Mouse (Mus musculus) intestine, embryonic 15.5 days (tissue): ENCODE measurements around the gene Pak1. TPM values are rescaled to one million over a fixed set of nuclear protein-coding genes. Genes with fewer than 3 reads are reported as not detected.

Experiments used
- ATAC-seq: fragments of 200-750 bp; cut with Nextera tagmentation; 2 replicates; pipeline ENCODE4 v1.8.0; 2017; ENCODE audit warnings: moderate TSS enrichment, moderate library complexity
- H3K27ac ChIP-seq: fragments of 300-500 bp; sonication (generic); 2 replicates; pipeline ENCODE4 v1.5.1; 2015; ENCODE audit warnings: mild to moderate bottlenecking, inconsistent platforms
- H3K27me3 ChIP-seq: fragments of 300-500 bp; sonication (generic); replicated peaks from 2 replicates; pipeline ENCODE4 v1.6.1; 2015; ENCODE audit warnings: inconsistent platforms
- H3K36me3 ChIP-seq: fragments of 300-500 bp; sonication (generic); 2 replicates; pipeline ENCODE4 v1.6.1; 2015; ENCODE audit warnings: inconsistent platforms
- H3K4me1 ChIP-seq: fragments of 300-500 bp; sonication (generic); replicated peaks from 2 replicates; pipeline ENCODE4 v1.6.1; 2015; ENCODE audit warnings: inconsistent platforms
- H3K4me2 ChIP-seq: fragments of 300-500 bp; sonication (generic); replicated peaks from 2 replicates; pipeline ENCODE4 v1.6.1; 2015; ENCODE audit warnings: mild to moderate bottlenecking, inconsistent platforms
- H3K4me3 ChIP-seq: fragments of 300-500 bp; sonication (generic); replicated peaks from 2 replicates; pipeline ENCODE4 v1.5.1; 2015; ENCODE audit warnings: inconsistent platforms
- H3K9ac ChIP-seq: fragments of 300-500 bp; sonication (generic); 2 replicates; pipeline ENCODE4 v1.6.1; 2015; ENCODE audit warnings: inconsistent platforms
- H3K9me3 ChIP-seq: fragments of 300-500 bp; sonication (generic); 2 replicates; pipeline ENCODE4 v1.6.1; 2016; ENCODE audit warnings: inconsistent platforms
- WGBS: fragments of 180-500 bp; shearing (Covaris S2); methylation state at CpG from one replicate; pipeline ENCODE4 v1.1.7; 2015; 5-methylcytosine and 5-hydroxymethylcytosine counted together
- polyA plus RNA-seq: library from polyadenylated mRNA; unstranded; fragments of >200 nt; fragmentation: Nextera tagmentation; extraction: Ambion mirVana; gene quantifications from 2 replicates; pipeline ENCODE4 v1.2.1, GENCODE M21; 2015

Gene Pak1
- polyA plus RNA-seq, 1 experiment from 2014 or later = 32.7 TPM

GRCm38 (mm10) chr7:97872396-97872795 is 84.1 kb downstream of the Pak1 start:
- Histone ChIP-seq H3K36me3 (no peaks in the 10 kb centered on the region), H3K9me3 (no peaks in the 10 kb centered on the region), H3K9ac (no peak overlapping the region), H3K27ac (no peak overlapping the region), H3K4me3 (no peak overlapping the region), H3K4me1 (no peaks in the 10 kb centered on the region), H3K4me2 (no peak overlapping the region), H3K27me3 (no peaks in the 10 kb centered on the region)
- WGBS = 89% methylated on average over 4 of the region's 4 CpGs
- ATAC-seq = no peak

GRCm38 (mm10) chr7:97873317-97873716 is 85.0 kb downstream of the Pak1 start:
- H3K9me3 ChIP-seq = no peaks in the 10 kb centered on the region
- no peaks in the 10 kb centered on the region for H3K4me1 ChIP-seq
- no peak overlapping the region for H3K4me2 ChIP-seq
- no peak overlapping the region for H3K4me3 ChIP-seq
- no peaks in the 10 kb centered on the region for H3K27me3 ChIP-seq
- H3K9ac ChIP-seq = no peak overlapping the region
- no peaks in the 10 kb centered on the region for H3K36me3 ChIP-seq
- H3K27ac ChIP-seq = no peak overlapping the region
- ATAC-seq = no peak

DNA sequence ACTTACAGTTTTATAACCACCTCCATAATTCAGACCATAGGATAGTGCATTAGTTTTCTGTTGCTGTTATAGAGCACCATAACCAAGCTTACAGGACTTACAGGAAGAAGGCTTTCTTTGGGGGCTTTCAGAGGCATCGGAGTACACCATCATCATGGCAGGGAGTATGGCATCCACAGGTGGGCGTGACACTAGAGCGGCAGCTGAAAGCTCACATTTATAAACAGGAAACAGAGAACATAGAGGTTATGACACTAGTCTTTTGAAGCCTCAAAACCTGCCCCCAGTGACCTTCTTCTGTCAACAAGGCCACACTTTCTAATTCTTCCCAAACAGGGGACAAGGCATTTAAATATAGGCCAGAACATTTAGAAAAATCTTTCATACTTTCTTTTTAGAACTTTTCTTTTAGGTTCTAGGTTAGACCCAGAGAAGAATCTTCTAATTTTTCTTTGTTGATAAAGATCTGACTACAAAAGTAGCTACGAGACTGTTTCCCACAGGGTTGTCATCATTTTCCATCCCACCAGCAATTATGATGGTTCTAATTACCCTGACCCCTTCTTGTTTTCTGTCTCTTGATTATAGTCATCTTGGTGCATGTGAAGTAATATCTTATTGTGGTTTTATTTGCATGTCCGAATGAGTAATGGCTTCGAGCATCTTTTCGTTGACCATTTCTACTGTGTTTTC is 89.7 kb downstream of the Pak1 start:
- ATAC-seq = no peak
- Histone ChIP-seq H3K4me2 (no peak overlapping the region), H3K4me3 (no peak overlapping the region), H3K9me3 (no peaks in the 10 kb centered on the region), H3K27ac (no peak overlapping the region), H3K27me3 (no peaks in the 10 kb centered on the region), H3K9ac (no peak overlapping the region), H3K36me3 (0 out of 2 replicates have a peak, but pooled peaks cover 2% of the 10 kb centered on the region), H3K4me1 (no peaks in the 10 kb centered on the region)
- WGBS = 76% methylated on average over 7 of the region's 7 CpGs

- Histone ChIP-seq H3K36me3 (no peaks in the 10 kb centered on the region; the same call in 1 of the 2 replicates), H3K27ac (no peak overlapping the region), H3K9ac (no peak overlapping the region), H3K27me3 (no peaks in the 10 kb centered on the region), H3K4me1 (no peaks in the 10 kb centered on the region), H3K9me3 (no peaks in the 10 kb centered on the region), H3K4me3 (no peak overlapping the region), H3K4me2 (no peak overlapping the region)
- WGBS = 82% methylated on average over 3 of the region's 3 CpGs
- no peak for ATAC-seq
Measured at GRCm38 (mm10) chr7:97911646-97912045, 123.3 kb downstream of the Pak1 start.

DNA sequence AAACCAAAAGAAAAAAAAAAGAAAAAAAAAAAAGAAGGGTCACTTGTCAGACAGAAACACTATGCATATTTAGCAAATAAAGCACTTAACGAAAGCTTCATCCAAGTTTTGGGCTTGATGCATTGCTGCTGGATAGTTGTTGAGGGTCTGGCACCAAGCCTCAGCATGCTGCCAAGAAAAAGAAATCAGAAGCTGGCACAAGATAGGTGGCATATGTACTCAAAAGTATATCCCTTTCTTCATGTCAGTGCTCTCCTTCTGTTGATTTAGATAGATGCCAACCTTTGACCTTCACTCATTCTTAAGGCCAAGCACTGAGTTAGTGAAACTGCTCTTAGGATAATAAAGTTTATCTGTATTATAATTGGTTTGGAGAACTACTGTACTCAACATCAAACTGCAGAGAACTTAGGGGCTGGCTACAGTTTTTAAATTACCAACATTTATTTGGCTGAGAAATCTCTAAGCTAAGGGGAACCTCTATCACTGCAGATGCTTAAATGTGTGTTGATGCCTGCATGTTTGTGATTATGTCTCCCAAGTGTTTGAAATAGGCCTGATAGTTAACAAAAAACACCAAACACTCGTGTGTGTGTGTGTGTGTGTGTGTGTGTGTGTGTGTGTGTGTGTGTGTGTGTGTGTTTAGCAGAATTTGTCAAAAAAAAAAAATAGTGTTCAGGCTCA is 126.6 kb downstream of the Pak1 start:
- Histone ChIP-seq H3K4me1 (no peaks in the 10 kb centered on the region), H3K9me3 (no peaks in the 10 kb centered on the region), H3K9ac (no peak overlapping the region), H3K27ac (no peak overlapping the region), H3K4me3 (no peak overlapping the region), H3K27me3 (no peaks in the 10 kb centered on the region), H3K36me3 (no peaks in the 10 kb centered on the region), H3K4me2 (no peak overlapping the region)
- WGBS = 68% methylated on average over 2 of the region's 2 CpGs
- ATAC-seq = no peak

GRCm38 (mm10) chr7:97919742-97920141 is 131.4 kb downstream of the Pak1 start, which contains the start of gene Gdpd4:
Gene Gdpd4 (plus strand): TSS chr7:97919955.
- no peaks in the 10 kb centered on the region for H3K36me3 ChIP-seq
- H3K4me2 ChIP-seq = no peak within 1 kb of the TSS
- ATAC-seq = no peak
- no peaks in the 10 kb centered on the region for H3K9me3 ChIP-seq
- H3K27ac ChIP-seq = no peak within 1 kb of the TSS
- H3K9ac ChIP-seq = no peak within 1 kb of the TSS
- no peaks in the 10 kb centered on the region for H3K4me1 ChIP-seq
- WGBS = 69% methylated on average over 12 of the region's 12 CpGs
- no peak within 1 kb of the TSS for H3K4me3 ChIP-seq
- no peaks in the 10 kb centered on the region for H3K27me3 ChIP-seq

DNA sequence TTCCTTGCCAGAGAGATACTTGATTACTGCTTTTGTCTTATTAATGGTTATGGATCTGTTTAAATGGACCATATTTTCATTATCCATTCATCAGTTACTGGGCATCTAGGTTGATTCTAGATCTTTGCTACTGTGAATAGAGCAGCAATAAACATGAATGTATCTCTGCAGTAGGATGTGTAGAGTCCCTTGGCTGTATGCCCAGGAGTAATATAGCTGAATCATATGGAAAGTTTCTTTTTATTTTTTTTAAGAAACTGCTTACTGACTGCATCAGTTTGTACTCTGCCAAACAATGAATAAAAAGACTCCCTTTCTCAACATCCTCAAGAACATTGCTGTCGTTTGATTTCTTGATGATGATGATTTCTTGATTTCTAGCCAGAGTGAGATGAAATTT is 137.5 kb downstream of the Pak1 start:
- no peak overlapping the region for H3K4me2 ChIP-seq
- H3K27ac ChIP-seq = no peak overlapping the region
- H3K9ac ChIP-seq = no peak overlapping the region
- H3K27me3 ChIP-seq = no peaks in the 10 kb centered on the region
- no peak for ATAC-seq
- no peaks in the 10 kb centered on the region for H3K4me1 ChIP-seq
- H3K4me3 ChIP-seq = no peak overlapping the region
- 40% methylated on average over 1 of the region's 1 CpGs for WGBS
- H3K9me3 ChIP-seq = no peaks in the 10 kb centered on the region
- no peaks in the 10 kb centered on the region for H3K36me3 ChIP-seq

GRCm38 (mm10) chr7:97926978-97927377 is 138.6 kb downstream of the Pak1 start:
- no peak overlapping the region for H3K9ac ChIP-seq
- no peaks in the 10 kb centered on the region for H3K4me1 ChIP-seq
- H3K4me2 ChIP-seq = no peak overlapping the region
- no peak overlapping the region for H3K4me3 ChIP-seq
- no peaks in the 10 kb centered on the region for H3K27me3 ChIP-seq
- H3K27ac ChIP-seq = no peak overlapping the region
- H3K9me3 ChIP-seq = no peaks in the 10 kb centered on the region
- 93% methylated on average over 5 of the region's 5 CpGs for WGBS
- no peak for ATAC-seq
- no peaks in the 10 kb centered on the region for H3K36me3 ChIP-seq

DNA sequence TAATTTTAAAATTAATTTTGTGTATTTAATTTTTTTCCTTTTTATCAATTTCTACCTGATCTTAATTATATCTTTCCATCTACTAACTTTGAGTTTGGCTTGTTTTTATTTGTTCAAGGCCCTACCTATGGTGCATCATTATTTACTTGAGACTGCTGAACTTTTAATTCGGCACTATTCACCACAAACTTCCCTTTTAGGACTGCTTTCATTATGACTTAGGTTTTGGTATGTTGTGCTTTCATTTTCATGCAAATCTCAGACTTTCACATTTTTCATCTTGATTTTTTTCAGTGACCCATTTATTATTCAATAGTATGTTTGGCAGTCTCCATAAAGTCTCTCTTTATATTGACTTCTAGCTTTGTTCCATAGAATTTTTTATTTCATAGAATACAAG is 156.1 kb downstream of the Pak1 start:
- Histone ChIP-seq H3K27ac (no peak overlapping the region), H3K27me3 (no peaks in the 10 kb centered on the region), H3K9ac (no peak overlapping the region), H3K4me2 (no peak overlapping the region), H3K4me3 (no peak overlapping the region), H3K36me3 (no peaks in the 10 kb centered on the region), H3K4me1 (no peaks in the 10 kb centered on the region), H3K9me3 (no peaks in the 10 kb centered on the region)
- no peak for ATAC-seq
- 90% methylated on average over 1 of the region's 1 CpGs for WGBS

Other genes starting within 250 kb of the Pak1 start
- 54.5 and 61.4 TPM in 2 replicates for gene Aamdc, start 209.0 kb upstream of the Pak1 start, polyA plus RNA-seq
- 16.9 and 18.8 TPM in 2 replicates for gene Rsf1, start 208.7 kb upstream of the Pak1 start, polyA plus RNA-seq
- 155 and 161 TPM in 2 replicates for gene Clns1a, start 91.9 kb upstream of the Pak1 start, polyA plus RNA-seq
- 52.1 and 57.2 TPM in 2 replicates for gene Aqp11, start 50.3 kb upstream of the Pak1 start, polyA plus RNA-seq
- not detected in 2 replicates for gene Gdpd4, start 131.4 kb downstream of the Pak1 start, polyA plus RNA-seq